Mouse (Mus musculus) pancreas, adult 10 weeks (tissue): ENCODE measurements around the gene Amhr2. TPM values are rescaled to one million over a fixed set of nuclear protein-coding genes. Genes with fewer than 3 reads are reported as not detected.

Experiments
- polyA plus RNA-seq: library from polyadenylated mRNA; stranded (reverse); fragments of 350-450 nt; fragmentation: Illumina TruSeq; extraction: RNeasy Lipid Tissue Mini Kit (QIAGEN cat#74804); gene quantifications from one replicate; pipeline ENCODE4 v1.2.3, GENCODE M21; 2015; ENCODE audit warnings: low read depth, low replicate concordance; ENCODE audit not compliant: insufficient read depth

The Amhr2 gene
- polyA plus RNA-seq, result 1.3 TPM

GRCm38 (mm10) chr15:102445146-102445545 is at the start of gene Amhr2:
Gene Amhr2 (plus strand): TSS chr15:102445367.

GRCm38 (mm10) chr15:102405489-102406195 is 39.5 kb upstream of the Amhr2 start, which contains the start of gene Sp1:
Gene Sp1 (plus strand): TSS chr15:102406143.

GRCm38 (mm10) chr15:102458904-102459317 is 13.7 kb downstream of the Amhr2 start, which contains the start of gene Prr13:
Gene Prr13 (plus strand): TSS chr15:102459028.

GRCm38 (mm10) chr15:102470183-102470604 is 25.0 kb downstream of the Amhr2 start, which contains the start of gene Pcbp2:
Gene Pcbp2 (plus strand): TSS chr15:102470539.

GRCm38 (mm10) chr15:102503447-102503846 is 58.3 kb downstream of the Amhr2 start, which contains the start of gene Gm10337:
Gene Gm10337 (plus strand): TSS chr15:102503722.

Other genes with a start within 250 kb of the Amhr2 start
- 19.2 TPM for gene Zfp740, start 242.1 kb upstream of the Amhr2 start, polyA plus RNA-seq
- 14.2 TPM for gene Csad, start 240.6 kb upstream of the Amhr2 start, polyA plus RNA-seq
- gene Itgb7, start 213.4 kb upstream of the Amhr2 start, polyA plus RNA-seq, result 2.8 TPM
- gene Rarg, start 187.8 kb upstream of the Amhr2 start, polyA plus RNA-seq, result 13.8 TPM
- gene Gm9918, start 174.8 kb upstream of the Amhr2 start, polyA plus RNA-seq, result not detected
- 8.9 TPM for gene Mfsd5, start 165.9 kb upstream of the Amhr2 start, polyA plus RNA-seq
- gene Espl1, start 149.1 kb upstream of the Amhr2 start, polyA plus RNA-seq, result 1.5 TPM
- 82.8 TPM for gene Pfdn5, start 119.3 kb upstream of the Amhr2 start, polyA plus RNA-seq
- 24.2 TPM for gene Myg1, start 113.7 kb upstream of the Amhr2 start, polyA plus RNA-seq
- gene Aaas, start 94.6 kb upstream of the Amhr2 start, polyA plus RNA-seq, result 18.0 TPM
- gene Sp7, start 78.2 kb upstream of the Amhr2 start, polyA plus RNA-seq, result 0.26 TPM
- 6.9 TPM for gene Sp1, start 39.2 kb upstream of the Amhr2 start, polyA plus RNA-seq
- gene Prr13, start 13.7 kb downstream of the Amhr2 start, polyA plus RNA-seq, result 31.0 TPM
- 149 TPM for gene Pcbp2, start 25.2 kb downstream of the Amhr2 start, polyA plus RNA-seq
- gene Gm10337, start 58.4 kb downstream of the Amhr2 start, polyA plus RNA-seq, result not detected
- gene Map3k12, start 71.7 kb downstream of the Amhr2 start, polyA plus RNA-seq, result 5.1 TPM
- 11.7 TPM for gene Tarbp2, start 72.8 kb downstream of the Amhr2 start, polyA plus RNA-seq
- 7.2 TPM for gene Npff, start 79.6 kb downstream of the Amhr2 start, polyA plus RNA-seq
- not detected for gene Gm28047, start 179.7 kb downstream of the Amhr2 start, polyA plus RNA-seq
- 26.4 TPM for gene Atf7, start 180.1 kb downstream of the Amhr2 start, polyA plus RNA-seq
- 69.4 TPM for gene Atp5g2, start 227.0 kb downstream of the Amhr2 start, polyA plus RNA-seq